Comparison of ENCODE assay signal across 11 mouse cellular contexts in genomic region chr2:141312136-141312948, GRCm38 (mm10).
DNase-seq lines count a peak whose midpoint lies in the region; ATAC-seq lines count a peak whose summit lies in the region.
"Had no signal": no experiment of that assay in that cellular context is flagged by ENCODE, and none has a peak within 500 bp of the region (broad histone marks: within the 10 kb centered on the region; RNA-seq: fewer than 3 reads in every experiment).

No protein-coding gene starts in this region.

- H3K27me3 ChIP-seq in forebrain, embryonic 14.5 days (replicated peaks; ENCODE audit: control insufficient read depth, insufficient read depth, low read length): no peaks in the 10 kb centered on the region

- H3K9ac ChIP-seq in forebrain, embryonic 14.5 days (ENCODE audit: low read length): no peak overlapping the region

- peaks cover 6% of the 10 kb centered on the region for H3K4me1 ChIP-seq in forebrain, embryonic 14.5 days (ENCODE audit: control insufficient read depth, insufficient read depth, low read length)

- no peak overlapping the region for H3K4me2 ChIP-seq in forebrain, embryonic 14.5 days (ENCODE audit: low read length)

- no peaks in the 10 kb centered on the region for H3K9me3 ChIP-seq in forebrain, embryonic 14.5 days (replicated peaks; ENCODE audit: control insufficient read depth, low read length)

- peak; percentile 1 for DNase-seq in left cerebral cortex, postnatal 4 days
- no peak for DNase-seq in left cerebral cortex, postnatal 36 days (ENCODE audit: low spot score in 2 of 2)
- peak; percentile 54 for DNase-seq in forebrain, embryonic 14.5 days (ENCODE audit: low spot score)
- peak; percentile 52 for DNase-seq in mesoderm, embryonic 11.5 days (ENCODE audit: low read depth, low spot score)
- no peak for DNase-seq in cerebellum, postnatal 36 days
- DNase-seq in spleen, postnatal 36 days (ENCODE audit: low spot score in 2 of 2): no peak
- no peak for DNase-seq in adrenal gland, adult 2 months
- DNase-seq: adrenal gland, adult 8-10 months; cerebellum, postnatal 14 days; lung, adult 2 months had no signal

- H3K36me3 ChIP-seq in forebrain, embryonic 14.5 days (ENCODE audit: control insufficient read depth, insufficient read depth, low read length): no peaks in the 10 kb centered on the region
- H3K36me3 ChIP-seq: G1E had no signal

- WGBS in forebrain, embryonic 14.5 days: 21% methylated on average over 10 of the region's 10 CpGs

- intact Hi-C loops in left cerebral cortex, postnatal 4 days (cut with DNase I): no loop called here
- intact Hi-C loops in left cerebral cortex, postnatal 36 days (cut with DNase I): no loop called here

- H3K4me3 ChIP-seq in forebrain, embryonic 14.5 days (ENCODE audit: low read depth, low read length): no peak overlapping the region

- H3K27ac ChIP-seq in forebrain, embryonic 14.5 days (ENCODE audit: low read depth, low read length): no peak overlapping the region

- peak; percentile 87 for ATAC-seq in forebrain, embryonic 14.5 days

Comparison
In these comparisons a context has a peak if more than half of its experiments do, and no peak if none do; other contexts are left out.
1. DNase-seq: peak in left cerebral cortex, postnatal 4 days (single experiment), forebrain, embryonic 14.5 days (single experiment) and mesoderm, embryonic 11.5 days (single experiment); none in left cerebral cortex, postnatal 36 days (0 of 2), cerebellum, postnatal 36 days (0 of 2), spleen, postnatal 36 days (0 of 2) and adrenal gland, adult 2 months (single experiment).